Mouse (Mus musculus) left cerebral cortex, adult 2 months (tissue): ENCODE results near the gene Rtn4. TPM values are rescaled to one million over a fixed set of nuclear protein-coding genes. Genes with fewer than 3 reads are reported as not detected.

ENCODE experiments used
- DNase-seq, 2 experiments: peaks; one replicate each; pipeline ENCODE4 v3.0.0; 2021 to 2022; ENCODE audit warnings: low spot score in 2 of 2, mixed read lengths in 1 of 2; ENCODE audit errors: extremely low spot score in 1 of 2
- H3K27ac ChIP-seq: fragments of 200-600 bp; 2 replicates; pipeline ENCODE4 v1.8.1; 2022
- H3K4me3 ChIP-seq: fragments of 200-600 bp; 2 replicates; pipeline ENCODE4 v1.8.1; 2022
- CTCF ChIP-seq: fragments of 200-600 bp; IDR thresholded peaks from 2 replicates; pipeline ENCODE4 v1.8.1; 2022; ENCODE audit warnings: antibody characterized with exemption, mild to moderate bottlenecking, moderate library complexity
- intact Hi-C: fragments of 180-260 bp; cut with DNase I; formaldehyde crosslinking; loops from one replicate; pipeline ENCODE4 v1.15.1; 2025
- total RNA-seq, 2 experiments: library from RNA; stranded (reverse); gene quantifications; 2 replicates each; pipeline ENCODE4 v1.2.3; 2021

Gene Rtn4
- total RNA-seq, 2 experiments from 2014 or later, result 607 to 709 TPM

- no peak for DNase-seq
- intact Hi-C loops, result no loop called here
- TF ChIP-seq CTCF, result no peak
- peak overlapping the region; percentile 73 for H3K27ac ChIP-seq
- no peak overlapping the region for H3K4me3 ChIP-seq
These were observed 75.8 kb downstream of the Rtn4 start for GRCm38 (mm10) chr11:29768523-29768922.

GRCm38 (mm10) chr11:29770666-29771400 lies 78.1 kb downstream of the Rtn4 start:
- no peak for TF ChIP-seq CTCF
- no peak for DNase-seq
- no peak overlapping the region for H3K4me3 ChIP-seq
- H3K27ac ChIP-seq, result no peak overlapping the region
- intact Hi-C loops, result loop anchor here (10.0 kb wide), 1 partner anchor 114 kb away; no protein-coding TSS in a partner anchor

GRCm38 (mm10) chr11:29772279-29772678 lies 79.5 kb downstream of the Rtn4 start:
- intact Hi-C loops, result loop anchor here (10.0 kb wide), 1 partner anchor 113 kb away; no protein-coding TSS in a partner anchor
- TF ChIP-seq CTCF, result no peak
- H3K4me3 ChIP-seq, result no peak overlapping the region
- 0 out of 2 replicates have a peak overlapping the region, but pooled peaks have one; percentile 5 for H3K27ac ChIP-seq
- DNase-seq, result no peak

- H3K4me3 ChIP-seq, result no peak overlapping the region
- intact Hi-C loops, result loop anchor here (10.0 kb wide), 1 partner anchor 111 kb away; no protein-coding TSS in a partner anchor
- DNase-seq, result no peak
- TF ChIP-seq CTCF, result no peak
- no peak overlapping the region; the same call in 1 of the 2 replicates for H3K27ac ChIP-seq
These were observed 81.5 kb downstream of the Rtn4 start for GRCm38 (mm10) chr11:29774296-29774695.

DNA sequence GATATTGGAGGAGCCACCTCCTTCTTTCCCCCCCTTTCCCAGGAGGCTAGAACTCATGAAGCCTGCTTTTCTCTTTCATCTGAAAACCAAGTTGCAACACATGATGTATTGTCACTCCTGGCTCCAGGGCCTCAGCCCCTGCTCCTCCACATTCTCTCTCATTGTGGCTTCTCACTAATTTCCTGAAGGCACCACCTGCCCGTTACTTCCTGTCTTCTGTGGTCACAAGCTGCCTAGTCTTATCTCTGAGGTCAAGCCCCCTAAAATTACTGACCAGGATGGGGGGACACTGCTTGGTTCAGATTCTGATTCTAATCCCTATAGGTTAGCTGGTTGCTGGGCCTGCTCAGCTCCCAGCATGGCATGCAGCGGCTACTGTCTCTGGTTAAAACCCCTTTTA lies 82.0 kb downstream of the Rtn4 start:
- 0 out of 2 replicates have a peak overlapping the region, but pooled peaks have one; percentile 36 for H3K27ac ChIP-seq
- intact Hi-C loops, result loop anchor here (10.0 kb wide), 1 partner anchor 110 kb away; no protein-coding TSS in a partner anchor

DNA sequence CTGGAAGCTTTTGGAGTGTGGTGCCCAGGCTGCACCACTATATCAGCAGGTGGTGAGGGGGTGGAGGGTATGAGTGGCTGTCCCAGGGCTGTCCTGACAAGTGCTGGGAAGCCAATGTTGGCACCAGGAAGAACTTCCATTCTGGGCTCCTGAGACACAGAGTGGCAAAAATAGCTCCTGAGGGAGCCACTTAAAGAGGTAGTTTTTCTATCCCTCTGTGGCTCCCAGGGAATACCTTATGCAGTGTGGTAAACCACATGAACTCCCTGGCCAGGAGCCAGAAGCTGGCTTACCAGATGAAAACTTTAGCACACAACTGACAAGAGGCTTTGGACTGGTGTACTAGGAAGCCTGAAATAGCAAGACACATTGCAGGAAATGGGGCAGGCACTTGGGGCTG lies 85.2 kb downstream of the Rtn4 start:
- H3K27ac ChIP-seq, result peak overlapping the region; percentile 9; the same call in 1 of the 2 replicates
- peak; percentile 47 to 68 for DNase-seq
- TF ChIP-seq CTCF, result no peak
- intact Hi-C loops, result loop anchor here (1.0 to 10.0 kb wide), 2 partner anchors 12 to 107 kb away; no protein-coding TSS in a partner anchor
- no peak overlapping the region for H3K4me3 ChIP-seq

More for the DNA sequence above, 82.0 kb downstream of the Rtn4 start:
- TF ChIP-seq CTCF, result no peak
- no peak overlapping the region for H3K4me3 ChIP-seq
- no peak for DNase-seq

DNA sequence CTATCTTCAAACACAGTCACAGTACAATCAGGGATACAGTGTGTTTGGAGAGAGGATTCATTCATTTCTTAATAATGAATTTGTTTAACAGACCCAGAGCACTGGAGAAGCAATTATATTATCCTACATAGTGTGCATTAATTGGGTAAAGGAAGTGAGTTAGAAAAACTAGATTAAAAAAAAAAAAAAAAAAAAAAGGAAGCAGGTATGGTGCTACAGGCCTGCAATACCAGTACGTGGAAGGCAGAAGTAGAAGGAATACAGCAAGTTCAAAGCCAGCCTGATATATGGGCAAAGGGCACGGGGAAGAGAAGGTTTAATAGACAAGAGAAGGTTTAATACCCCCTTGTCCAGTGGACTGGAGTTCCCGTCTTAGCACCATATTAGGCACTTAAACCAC lies 86.2 kb downstream of the Rtn4 start:
- Histone ChIP-seq H3K4me3 (no peak overlapping the region), H3K27ac (no peak overlapping the region)
- intact Hi-C loops, result loop anchor here (1.0 to 10.0 kb wide), 2 partner anchors 13 to 106 kb away; no protein-coding TSS in a partner anchor
- no peak for DNase-seq
- no peak for TF ChIP-seq CTCF

- no peak for TF ChIP-seq CTCF
- Histone ChIP-seq H3K4me3 (no peak overlapping the region), H3K27ac (no peak overlapping the region)
- DNase-seq, result no peak
- intact Hi-C loops, result loop anchor here (10.0 kb wide), 1 partner anchor 105 kb away; no protein-coding TSS in a partner anchor
These were observed 86.8 kb downstream of the Rtn4 start for GRCm38 (mm10) chr11:29779409-29780026.

DNA sequence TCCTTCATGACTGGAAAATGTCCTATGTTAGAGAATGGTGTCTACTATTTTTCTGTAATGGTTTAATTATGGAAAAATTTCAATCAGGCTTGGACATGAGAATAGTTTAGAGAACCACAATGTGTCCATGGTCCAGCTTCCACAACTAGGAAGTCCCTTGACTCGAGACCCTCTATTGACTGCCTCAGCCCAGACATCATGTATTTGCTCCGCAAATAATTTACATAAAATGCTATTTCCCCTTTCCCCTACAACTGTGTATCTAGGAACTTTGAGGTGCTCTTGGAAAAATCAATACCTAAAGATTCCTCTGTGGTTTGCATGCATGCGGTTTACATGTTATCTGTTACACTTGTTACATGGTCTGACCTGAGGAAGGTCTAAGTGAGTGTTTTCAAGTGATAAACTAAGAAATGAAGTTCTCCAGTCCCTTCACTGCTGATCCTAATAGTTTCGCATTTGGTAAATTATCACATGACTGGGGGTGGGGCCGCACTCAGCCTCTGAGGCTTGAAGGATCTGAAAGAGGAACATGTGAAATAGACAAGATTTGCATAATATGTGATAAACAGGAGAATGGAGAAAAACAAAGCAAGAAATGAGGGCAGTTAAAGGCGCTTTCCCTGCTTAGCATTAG lies 94.0 kb downstream of the Rtn4 start:
- DNase-seq, result no peak
- TF ChIP-seq CTCF, result no peak
- intact Hi-C loops, result loop anchor here (5.0 kb wide), 1 partner anchor 64 kb away; no protein-coding TSS in a partner anchor
- H3K27ac ChIP-seq, result peak overlapping the region; percentile 70
- no peak overlapping the region for H3K4me3 ChIP-seq

- intact Hi-C loops, result loop anchor here (5.0 kb wide), 1 partner anchor 65 kb away; no protein-coding TSS in a partner anchor
- peak in 1 of 2 experiments; percentile 31 for DNase-seq
- Histone ChIP-seq H3K4me3 (no peak overlapping the region), H3K27ac (peak overlapping the region; percentile 70)
- no peak for TF ChIP-seq CTCF
These were observed 94.7 kb downstream of the Rtn4 start for GRCm38 (mm10) chr11:29787473-29787872.

- Histone ChIP-seq H3K27ac (peak overlapping the region; percentile 87), H3K4me3 (no peak overlapping the region)
- TF ChIP-seq CTCF, result no peak
- DNase-seq, result no peak
- intact Hi-C loops, result loop anchor here (5.0 kb wide), 1 partner anchor 66 kb away; no protein-coding TSS in a partner anchor
These were observed 95.8 kb downstream of the Rtn4 start for GRCm38 (mm10) chr11:29788499-29788898.
